ENCODE assay signal across 8 mouse cellular contexts in the genomic region with DNA sequence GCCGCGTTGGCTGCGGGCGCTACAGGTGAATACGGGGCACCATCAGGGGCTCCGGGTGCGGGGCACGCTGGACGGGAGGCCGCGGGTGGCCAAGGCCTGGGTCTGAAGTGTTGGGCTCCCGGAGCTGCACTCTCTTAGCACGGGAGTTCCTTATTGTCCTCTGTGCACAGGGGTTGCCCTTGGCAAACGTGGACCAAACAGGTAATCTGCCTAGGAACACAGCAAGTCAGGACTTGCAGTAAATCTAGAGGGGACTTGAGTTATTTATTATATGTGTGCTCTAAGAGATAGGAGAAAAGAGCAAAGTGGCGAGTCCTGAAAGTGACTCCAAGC. TPM values are rescaled to one million over a fixed set of nuclear protein-coding genes. Genes with fewer than 3 reads are reported as not detected.
DNase-seq lines count a peak whose midpoint lies in the region; ATAC-seq and TF ChIP-seq lines count a peak whose summit lies in the region.

No protein-coding gene starts in this region.

- intact Hi-C loops in heart, postnatal 14 days (cut with DNase I) = loop anchor here (5.0 kb wide), 1 partner anchor 105 kb away; a partner anchor contains a TSS

- peak overlapping the region; percentile 89 for H3K4me3 ChIP-seq in heart, embryonic 13.5 days
- peak overlapping the region; percentile 69 for H3K4me3 ChIP-seq in ES-Bruce4 (ENCODE audit: low read depth, low read length)
- peak overlapping the region; percentile 57 for H3K4me3 ChIP-seq in forebrain, postnatal 0 days (ENCODE audit: low read depth, low read length)
- H3K4me3 ChIP-seq in liver, postnatal 0 days (ENCODE audit: low read depth, low read length) = peak overlapping the region; percentile 85

- DNase-seq in heart, postnatal 14 days = no peak
- DNase-seq in forebrain, postnatal 0 days = no peak
- no peak for DNase-seq in liver, postnatal 0 days
- no peak for DNase-seq in embryo, embryonic 10 days (ENCODE audit: low spot score)
- DNase-seq in layer of hippocampus, adult 18-20 months (ENCODE audit: low spot score in 2 of 2) = no peak

- no peaks in the 10 kb centered on the region for H3K9me3 ChIP-seq in heart, embryonic 13.5 days
- no peaks in the 10 kb centered on the region for H3K9me3 ChIP-seq in ES-Bruce4 (replicated peaks; ENCODE audit: control insufficient read depth, insufficient read depth, low read length, poor library complexity, severe bottlenecking)
- no peaks in the 10 kb centered on the region for H3K9me3 ChIP-seq in forebrain, postnatal 0 days (ENCODE audit: low read length)
- no peaks in the 10 kb centered on the region for H3K9me3 ChIP-seq in liver, postnatal 0 days (ENCODE audit: low read length)

- no peak for TF ChIP-seq CTCF in ES-Bruce4 (IDR thresholded peaks at IDR 0.05; ENCODE audit: low read depth, low read length)
- no peak for TF ChIP-seq CTCF in forebrain, postnatal 0 days (IDR thresholded peaks at IDR 0.05; ENCODE audit: low read depth)
- no peak for TF ChIP-seq CTCF in liver, postnatal 0 days (IDR thresholded peaks at IDR 0.05; ENCODE audit: low read depth)

- under 1% methylated on average over 15 of the region's 15 CpGs for WGBS in heart, embryonic 13.5 days
- 1% methylated on average over 15 of the region's 15 CpGs for whole genome bisulfite sequencing in forebrain, postnatal 0 days
- under 1% methylated on average over 15 of the region's 15 CpGs for WGBS in liver, postnatal 0 days (ENCODE audit: insufficient replicate concordance)

- H3K36me3 ChIP-seq in heart, embryonic 13.5 days = peaks cover 20% of the 10 kb centered on the region
- H3K36me3 ChIP-seq in ES-Bruce4 (ENCODE audit: control insufficient read depth, insufficient read depth, low read length, poor library complexity, severe bottlenecking) = peaks cover 21% of the 10 kb centered on the region
- H3K36me3 ChIP-seq in forebrain, postnatal 0 days (ENCODE audit: insufficient read depth) = peaks cover 6% of the 10 kb centered on the region
- peaks cover 14% of the 10 kb centered on the region for H3K36me3 ChIP-seq in liver, postnatal 0 days (replicated peaks; ENCODE audit: insufficient read depth, low read length)

- peak overlapping the region; percentile 94 for H3K4me2 ChIP-seq in heart, embryonic 13.5 days
- peak overlapping the region; percentile 95 for H3K4me2 ChIP-seq in forebrain, postnatal 0 days (ENCODE audit: low read depth)
- H3K4me2 ChIP-seq in liver, postnatal 0 days (ENCODE audit: low read depth, low read length) = peak overlapping the region; percentile 94

- peak overlapping the region; percentile 88 for H3K27ac ChIP-seq in heart, embryonic 13.5 days (replicated peaks)
- no peak overlapping the region for H3K27ac ChIP-seq in ES-Bruce4 (ENCODE audit: insufficient read depth, low read length)
- H3K27ac ChIP-seq in forebrain, postnatal 0 days (ENCODE audit: low read depth, low read length) = peak overlapping the region; percentile 77
- peak overlapping the region; percentile 92 for H3K27ac ChIP-seq in liver, postnatal 0 days (ENCODE audit: low read depth)

- H3K4me1 ChIP-seq in heart, embryonic 13.5 days = peaks cover 18% of the 10 kb centered on the region
- no peaks in the 10 kb centered on the region for H3K4me1 ChIP-seq in ES-Bruce4 (ENCODE audit: control insufficient read depth, insufficient read depth, low read length)
- H3K4me1 ChIP-seq in forebrain, postnatal 0 days (ENCODE audit: insufficient read depth) = 0 out of 2 replicates have a peak, but pooled peaks cover 8% of the 10 kb centered on the region
- H3K4me1 ChIP-seq in liver, postnatal 0 days (ENCODE audit: insufficient read depth) = peaks cover 20% of the 10 kb centered on the region

- H3K9ac ChIP-seq in heart, embryonic 13.5 days = peak overlapping the region; percentile 96
- peak overlapping the region; percentile 77 for H3K9ac ChIP-seq in ES-Bruce4 (ENCODE audit: low read depth, poor library complexity, severe bottlenecking)
- peak overlapping the region; percentile 76 for H3K9ac ChIP-seq in forebrain, postnatal 0 days
- H3K9ac ChIP-seq in liver, postnatal 0 days (replicated peaks) = peak overlapping the region; percentile 86

- no peak for TF ChIP-seq EP300 in ES-Bruce4 (IDR thresholded peaks at IDR 0.05; ENCODE audit: insufficient read depth, low read depth, low read length)
- no peak for TF ChIP-seq EP300 in liver, postnatal 0 days (IDR thresholded peaks at IDR 0.05; ENCODE audit: low read depth)

- no peak for TF ChIP-seq POLR2A in ES-Bruce4 (IDR thresholded peaks at IDR 0.05; ENCODE audit: insufficient read depth, low read length)

- ATAC-seq in heart, embryonic 13.5 days (ENCODE audit: extremely low read depth, insufficient number of reproducible peaks, low FRiP score, low TSS enrichment) = no peak; the same call in 1 of the 2 replicates
- ATAC-seq in forebrain, postnatal 0 days = no peak
- peak; percentile 22 for ATAC-seq in liver, postnatal 0 days
- no peak; the same call in 1 of the 2 replicates for ATAC-seq in frontal cortex, adult (ENCODE audit: low TSS enrichment)

- H3K27me3 ChIP-seq in heart, embryonic 13.5 days (replicated peaks) = no peaks in the 10 kb centered on the region
- H3K27me3 ChIP-seq in ES-Bruce4 (ENCODE audit: control insufficient read depth, insufficient read depth, low read length, poor library complexity, severe bottlenecking) = no peaks in the 10 kb centered on the region
- H3K27me3 ChIP-seq in forebrain, postnatal 0 days (ENCODE audit: insufficient read depth, low read length) = no peaks in the 10 kb centered on the region
- H3K27me3 ChIP-seq in liver, postnatal 0 days (ENCODE audit: insufficient read depth, low read length) = no peaks in the 10 kb centered on the region

RNA-seq across cellular contexts. Expression of a gene that starts 0.4 kb away (rescaled TPM):
- 105 and 115 TPM in 2 replicates for polyA plus RNA-seq in heart, embryonic 13.5 days (2015; fragmentation: Nextera tagmentation; extraction: Ambion mirVana)
- total RNA-seq in heart, postnatal 14 days (2021) = 100 to 1,000 TPM; 157 to 162 TPM
- 32.4 and 38.6 TPM in 2 replicates for polyA plus RNA-seq in ES-Bruce4 (2011; ENCODE audit: insufficient read depth, insufficient read length, low read depth, missing spikeins)
- total RNA-seq in forebrain, postnatal 0 days (2014; rRNA removed) = 12.4 and 13.7 TPM in 2 replicates
- 38.4 and 41.6 TPM in 2 replicates for polyA plus RNA-seq in forebrain, postnatal 0 days (2015; fragmentation: Nextera tagmentation; extraction: Ambion mirVana)
- 101 and 118 TPM in 2 replicates for polyA plus RNA-seq in liver, postnatal 0 days (2015; fragmentation: Nextera tagmentation; extraction: Ambion mirVana)
- total RNA-seq in layer of hippocampus, adult 18-20 months (2021) = 10 to 100 TPM; 49.2 to 57.9 TPM

RNA-seq across cellular contexts. Expression of a gene that starts 0.7 kb away (rescaled TPM):
- 22.0 and 23.2 TPM in 2 replicates for polyA plus RNA-seq in heart, embryonic 13.5 days (2015; fragmentation: Nextera tagmentation; extraction: Ambion mirVana)
- 10 to 100 TPM; 10.3 to 11.7 TPM for total RNA-seq in heart, postnatal 14 days (2021)
- polyA plus RNA-seq in ES-Bruce4 (2011; ENCODE audit: insufficient read depth, insufficient read length, low read depth, missing spikeins) = 75.5 and 81.2 TPM in 2 replicates
- 17.3 and 18.9 TPM in 2 replicates for total RNA-seq in forebrain, postnatal 0 days (2014; rRNA removed)
- polyA plus RNA-seq in forebrain, postnatal 0 days (2015; fragmentation: Nextera tagmentation; extraction: Ambion mirVana) = 20.0 and 21.5 TPM in 2 replicates
- polyA plus RNA-seq in liver, postnatal 0 days (2015; fragmentation: Nextera tagmentation; extraction: Ambion mirVana) = 17.0 and 17.6 TPM in 2 replicates
- total RNA-seq in layer of hippocampus, adult 18-20 months (2021) = 10 to 100 TPM; 21.1 to 25.2 TPM

RNA-seq across cellular contexts. Expression of a gene that starts 18.9 kb away (rescaled TPM):
- 4.5 and 4.7 TPM in 2 replicates for polyA plus RNA-seq in heart, embryonic 13.5 days (2015; fragmentation: Nextera tagmentation; extraction: Ambion mirVana)
- 1 to 10 TPM; 6.7 to 7.7 TPM for total RNA-seq in heart, postnatal 14 days (2021)
- polyA plus RNA-seq in ES-Bruce4 (2011; ENCODE audit: insufficient read depth, insufficient read length, low read depth, missing spikeins) = 6.4 and 6.6 TPM in 2 replicates
- 6.5 and 11.2 TPM in 2 replicates for total RNA-seq in forebrain, postnatal 0 days (2014; rRNA removed)
- 1.6 and 4.0 TPM in 2 replicates for polyA plus RNA-seq in forebrain, postnatal 0 days (2015; fragmentation: Nextera tagmentation; extraction: Ambion mirVana)
- 1.5 and 1.6 TPM in 2 replicates for polyA plus RNA-seq in liver, postnatal 0 days (2015; fragmentation: Nextera tagmentation; extraction: Ambion mirVana)
- total RNA-seq in layer of hippocampus, adult 18-20 months (2021) = 10 to 100 TPM; 11.4 to 12.1 TPM
